Mouse (Mus musculus): Measurements from ENCODE around the gene Gatm. TPM values are rescaled to one million over a fixed set of nuclear protein-coding genes. Genes with fewer than 3 reads are reported as not detected.
A peak's percentile ranks its signal among the peaks of the same experiment; 100 is the strongest.

The Gatm gene
- polyA plus RNA-seq, 1 experiment: 5.9 TPM

- H3K27ac ChIP-seq (ENCODE audit: insufficient read depth, low read length): no peak overlapping the region
- no peak overlapping the region for H3K4me3 ChIP-seq (ENCODE audit: low read depth, low read length)
- TF ChIP-seq CTCF (IDR thresholded peaks at IDR 0.05; ENCODE audit: low read depth, low read length) (no peak), POLR2A (IDR thresholded peaks at IDR 0.05; ENCODE audit: insufficient read depth, low read length) (no peak), EP300 (IDR thresholded peaks at IDR 0.05; ENCODE audit: insufficient read depth, low read depth, low read length) (no peak)
- H3K27me3 ChIP-seq (ENCODE audit: control insufficient read depth, insufficient read depth, low read length, poor library complexity, severe bottlenecking): no peaks in the 10 kb centered on the region
- H3K4me1 ChIP-seq (ENCODE audit: control insufficient read depth, insufficient read depth, low read length): no peaks in the 10 kb centered on the region
- H3K9ac ChIP-seq (ENCODE audit: low read depth, poor library complexity, severe bottlenecking): no peak overlapping the region
- no peaks in the 10 kb centered on the region for H3K36me3 ChIP-seq (ENCODE audit: control insufficient read depth, insufficient read depth, low read length, poor library complexity, severe bottlenecking)
- no peaks in the 10 kb centered on the region for H3K9me3 ChIP-seq (replicated peaks; ENCODE audit: control insufficient read depth, insufficient read depth, low read length, poor library complexity, severe bottlenecking)
Measured at GRCm38 (mm10) chr2:122576295-122576694, 34.8 kb downstream of the Gatm start.

GRCm38 (mm10) chr2:122575470-122575869 is 35.6 kb downstream of the Gatm start:
- TF ChIP-seq EP300 (IDR thresholded peaks at IDR 0.05; ENCODE audit: insufficient read depth, low read depth, low read length) (no peak), POLR2A (IDR thresholded peaks at IDR 0.05; ENCODE audit: insufficient read depth, low read length) (no peak), CTCF (IDR thresholded peaks at IDR 0.05; ENCODE audit: low read depth, low read length) (no peak)
- H3K27me3 ChIP-seq (ENCODE audit: control insufficient read depth, insufficient read depth, low read length, poor library complexity, severe bottlenecking): no peaks in the 10 kb centered on the region
- no peak overlapping the region for H3K27ac ChIP-seq (ENCODE audit: insufficient read depth, low read length)
- no peak overlapping the region for H3K4me3 ChIP-seq (ENCODE audit: low read depth, low read length)
- H3K9ac ChIP-seq (ENCODE audit: low read depth, poor library complexity, severe bottlenecking): no peak overlapping the region
- no peaks in the 10 kb centered on the region for H3K9me3 ChIP-seq (replicated peaks; ENCODE audit: control insufficient read depth, insufficient read depth, low read length, poor library complexity, severe bottlenecking)
- no peaks in the 10 kb centered on the region for H3K36me3 ChIP-seq (ENCODE audit: control insufficient read depth, insufficient read depth, low read length, poor library complexity, severe bottlenecking)
- H3K4me1 ChIP-seq (ENCODE audit: control insufficient read depth, insufficient read depth, low read length): no peaks in the 10 kb centered on the region

- no peaks in the 10 kb centered on the region for H3K27me3 ChIP-seq (ENCODE audit: control insufficient read depth, insufficient read depth, low read length, poor library complexity, severe bottlenecking)
- no peak overlapping the region for H3K9ac ChIP-seq (ENCODE audit: low read depth, poor library complexity, severe bottlenecking)
- H3K4me3 ChIP-seq (ENCODE audit: low read depth, low read length): no peak overlapping the region
- H3K9me3 ChIP-seq (replicated peaks; ENCODE audit: control insufficient read depth, insufficient read depth, low read length, poor library complexity, severe bottlenecking): 0 out of 2 replicates have a peak, but pooled peaks cover 2% of the 10 kb centered on the region
- H3K27ac ChIP-seq (ENCODE audit: insufficient read depth, low read length): no peak overlapping the region
- H3K4me1 ChIP-seq (ENCODE audit: control insufficient read depth, insufficient read depth, low read length): no peaks in the 10 kb centered on the region
- no peak for TF ChIP-seq CTCF (IDR thresholded peaks at IDR 0.05; ENCODE audit: low read depth, low read length)
- no peak for TF ChIP-seq EP300 (IDR thresholded peaks at IDR 0.05; ENCODE audit: insufficient read depth, low read depth, low read length)
- no peak for TF ChIP-seq POLR2A (IDR thresholded peaks at IDR 0.05; ENCODE audit: insufficient read depth, low read length)
- H3K36me3 ChIP-seq (ENCODE audit: control insufficient read depth, insufficient read depth, low read length, poor library complexity, severe bottlenecking): no peaks in the 10 kb centered on the region
Measured at GRCm38 (mm10) chr2:122572438-122572837, 38.7 kb downstream of the Gatm start.

GRCm38 (mm10) chr2:122571326-122571725 is 39.8 kb downstream of the Gatm start:
- H3K27ac ChIP-seq (ENCODE audit: insufficient read depth, low read length): no peak overlapping the region
- no peaks in the 10 kb centered on the region for H3K36me3 ChIP-seq (ENCODE audit: control insufficient read depth, insufficient read depth, low read length, poor library complexity, severe bottlenecking)
- H3K9me3 ChIP-seq (replicated peaks; ENCODE audit: control insufficient read depth, insufficient read depth, low read length, poor library complexity, severe bottlenecking): 0 out of 2 replicates have a peak, but pooled peaks cover 2% of the 10 kb centered on the region
- no peak for TF ChIP-seq CTCF (IDR thresholded peaks at IDR 0.05; ENCODE audit: low read depth, low read length)
- TF ChIP-seq POLR2A (IDR thresholded peaks at IDR 0.05; ENCODE audit: insufficient read depth, low read length): no peak
- TF ChIP-seq EP300 (IDR thresholded peaks at IDR 0.05; ENCODE audit: insufficient read depth, low read depth, low read length): no peak
- H3K4me1 ChIP-seq (ENCODE audit: control insufficient read depth, insufficient read depth, low read length): no peaks in the 10 kb centered on the region
- H3K9ac ChIP-seq (ENCODE audit: low read depth, poor library complexity, severe bottlenecking): no peak overlapping the region
- H3K27me3 ChIP-seq (ENCODE audit: control insufficient read depth, insufficient read depth, low read length, poor library complexity, severe bottlenecking): no peaks in the 10 kb centered on the region
- no peak overlapping the region for H3K4me3 ChIP-seq (ENCODE audit: low read depth, low read length)

- Histone ChIP-seq H3K4me1 (ENCODE audit: control insufficient read depth, insufficient read depth, low read length) (no peaks in the 10 kb centered on the region), H3K4me3 (ENCODE audit: low read depth, low read length) (no peak overlapping the region), H3K9ac (ENCODE audit: low read depth, poor library complexity, severe bottlenecking) (no peak overlapping the region), H3K36me3 (ENCODE audit: control insufficient read depth, insufficient read depth, low read length, poor library complexity, severe bottlenecking) (no peaks in the 10 kb centered on the region), H3K27me3 (ENCODE audit: control insufficient read depth, insufficient read depth, low read length, poor library complexity, severe bottlenecking) (no peaks in the 10 kb centered on the region), H3K27ac (ENCODE audit: insufficient read depth, low read length) (no peak overlapping the region), H3K9me3 (replicated peaks; ENCODE audit: control insufficient read depth, insufficient read depth, low read length, poor library complexity, severe bottlenecking) (0 out of 2 replicates have a peak, but pooled peaks cover 2% of the 10 kb centered on the region)
- TF ChIP-seq POLR2A (IDR thresholded peaks at IDR 0.05; ENCODE audit: insufficient read depth, low read length) (no peak), CTCF (IDR thresholded peaks at IDR 0.05; ENCODE audit: low read depth, low read length) (no peak), EP300 (IDR thresholded peaks at IDR 0.05; ENCODE audit: insufficient read depth, low read depth, low read length) (no peak)
Measured at GRCm38 (mm10) chr2:122570430-122570829, 40.7 kb downstream of the Gatm start.

- Histone ChIP-seq H3K9ac (ENCODE audit: low read depth, poor library complexity, severe bottlenecking) (no peak overlapping the region), H3K36me3 (ENCODE audit: control insufficient read depth, insufficient read depth, low read length, poor library complexity, severe bottlenecking) (no peaks in the 10 kb centered on the region), H3K27me3 (ENCODE audit: control insufficient read depth, insufficient read depth, low read length, poor library complexity, severe bottlenecking) (no peaks in the 10 kb centered on the region), H3K4me3 (ENCODE audit: low read depth, low read length) (no peak overlapping the region), H3K4me1 (ENCODE audit: control insufficient read depth, insufficient read depth, low read length) (no peaks in the 10 kb centered on the region), H3K9me3 (replicated peaks; ENCODE audit: control insufficient read depth, insufficient read depth, low read length, poor library complexity, severe bottlenecking) (0 out of 2 replicates have a peak, but pooled peaks cover 2% of the 10 kb centered on the region), H3K27ac (ENCODE audit: insufficient read depth, low read length) (no peak overlapping the region)
- peak; percentile 42 for TF ChIP-seq CTCF (IDR thresholded peaks at IDR 0.05; ENCODE audit: low read depth, low read length)
- TF ChIP-seq EP300 (IDR thresholded peaks at IDR 0.05; ENCODE audit: insufficient read depth, low read depth, low read length): no peak
Measured at GRCm38 (mm10) chr2:122569439-122569838, 41.7 kb downstream of the Gatm start.

Measured in ES-Bruce4 (cell line).